Mouse (Mus musculus) testis, adult 2 months (tissue): ENCODE data around the gene Sqor.

Experiments used
- CTCF ChIP-seq: fragments of 200-500 bp; IDR thresholded peaks from 2 replicates; pipeline ENCODE4 v1.5.1; 2012; ENCODE audit warnings: low read depth, mild to moderate bottlenecking, inconsistent platforms, low read length, moderate library complexity; ENCODE audit not compliant: control insufficient read depth, insufficient read depth, insufficient replicate concordance
- POLR2A ChIP-seq: fragments of 200-500 bp; IDR thresholded peaks from 2 replicates; pipeline ENCODE4 v1.6.1; 2012; ENCODE audit warnings: low read depth, mild to moderate bottlenecking, inconsistent platforms, low read length, moderate library complexity; ENCODE audit not compliant: control insufficient read depth

GRCm38 (mm10) chr2:122783730-122784129 is 18.7 kb downstream of the Sqor start:
- TF ChIP-seq CTCF = no peak
- no peak for TF ChIP-seq POLR2A
